In genomic region chr1:195038386-195038785, GRCm38 (mm10) we compare ENCODE assay signal across 24 mouse cellular contexts. TPM values are rescaled to one million over a fixed set of nuclear protein-coding genes. Genes with fewer than 3 reads are reported as not detected.
A peak's percentile ranks its signal among the peaks of the same experiment; 100 is the strongest.
DNase-seq lines count a peak whose midpoint lies in the region; ATAC-seq and TF ChIP-seq lines count a peak whose summit lies in the region.
"Had no signal": no experiment of that assay in that cellular context is flagged by ENCODE, and none has a peak within 500 bp of the region (broad histone marks: within the 10 kb centered on the region; RNA-seq: fewer than 3 reads in every experiment).

No protein-coding gene starts in this region.

- no peaks in the 10 kb centered on the region for H3K9me3 ChIP-seq in forebrain, postnatal 0 days (ENCODE audit: low read length)
- no peaks in the 10 kb centered on the region for H3K9me3 ChIP-seq in forebrain, embryonic 12.5 days
- H3K9me3 ChIP-seq: hindbrain, embryonic 10.5 days; hindbrain, embryonic 15.5 days; limb, embryonic 13.5 days; liver, embryonic 13.5 days had no signal

- no peak for DNase-seq in forebrain, postnatal 0 days
- DNase-seq in layer of hippocampus, adult 2 months (ENCODE audit: low spot score in 2 of 2) = peak in 1 of 2 experiments; percentile 52
- DNase-seq in layer of hippocampus, adult 11-12 months (ENCODE audit: low spot score) = no peak
- DNase-seq in right cerebral cortex, adult 18-20 months = peak; percentile 62
- no peak for DNase-seq in right cerebral cortex, postnatal 25 days
- DNase-seq in spleen, adult 12 weeks (ENCODE audit: low spot score) = no peak
- DNase-seq: adrenal gland, adult 2 months; adrenal gland, postnatal 36 days; cerebellum, adult 2 months; cerebellum, postnatal 14 days; heart, postnatal 14 days; layer of hippocampus, postnatal 36 days; liver, embryonic 13.5 days; lung, adult 18-20 months; midbrain, embryonic 14.5 days had no signal

- no peaks in the 10 kb centered on the region for H3K27me3 ChIP-seq in forebrain, postnatal 0 days (ENCODE audit: insufficient read depth, low read length)
- no peaks in the 10 kb centered on the region for H3K27me3 ChIP-seq in forebrain, embryonic 12.5 days
- H3K27me3 ChIP-seq: CH12.LX; hindbrain, embryonic 15.5 days; limb, embryonic 13.5 days; liver, embryonic 13.5 days had no signal

- 57% methylated on average over 1 of the region's 1 CpGs for WGBS in forebrain, postnatal 0 days
- WGBS in forebrain, embryonic 12.5 days = 74% methylated on average over 1 of the region's 1 CpGs

- H3K36me3 ChIP-seq in forebrain, postnatal 0 days (ENCODE audit: insufficient read depth) = peaks cover 21% of the 10 kb centered on the region
- H3K36me3 ChIP-seq in forebrain, embryonic 12.5 days (replicated peaks) = no peaks in the 10 kb centered on the region
- H3K36me3 ChIP-seq: hindbrain, embryonic 10.5 days; hindbrain, embryonic 15.5 days; limb, embryonic 13.5 days; liver, embryonic 13.5 days had no signal

- 0 out of 2 replicates have a peak, but pooled peaks have one; percentile 21 for ATAC-seq in forebrain, postnatal 0 days
- ATAC-seq in forebrain, embryonic 12.5 days (ENCODE audit: low FRiP score) = no peak
- ATAC-seq: activated CD4-positive, CD25-positive, alpha-beta regulatory T cell, adult 4 months; inflammation-experienced regulatory T-cells, adult 6 months; lung, postnatal 0 days had no signal

- no peak overlapping the region for H3K9ac ChIP-seq in forebrain, postnatal 0 days
- H3K9ac ChIP-seq in forebrain, embryonic 12.5 days = no peak overlapping the region
- H3K9ac ChIP-seq: hindbrain, embryonic 15.5 days; limb, embryonic 13.5 days; liver, embryonic 13.5 days had no signal

- H3K27ac ChIP-seq in forebrain, postnatal 0 days (ENCODE audit: low read depth, low read length) = no peak overlapping the region
- no peak overlapping the region for H3K27ac ChIP-seq in forebrain, embryonic 12.5 days
- peak overlapping the region; percentile 43; the same call in 1 of the 2 replicates for H3K27ac ChIP-seq in layer of hippocampus, adult 2 months
- H3K27ac ChIP-seq: hindbrain, embryonic 10.5 days; hindbrain, embryonic 15.5 days; limb, embryonic 13.5 days; liver, embryonic 13.5 days had no signal

- H3K4me1 ChIP-seq in forebrain, postnatal 0 days (ENCODE audit: insufficient read depth) = no peaks in the 10 kb centered on the region
- H3K4me1 ChIP-seq in forebrain, embryonic 12.5 days = no peaks in the 10 kb centered on the region
- H3K4me1 ChIP-seq: hindbrain, embryonic 10.5 days; hindbrain, embryonic 15.5 days; limb, embryonic 13.5 days had no signal

- TF ChIP-seq CTCF in forebrain, postnatal 0 days (IDR thresholded peaks at IDR 0.05; ENCODE audit: low read depth) = no peak
- TF ChIP-seq CTCF in layer of hippocampus, adult 2 months (conservative IDR thresholded peaks at IDR 0.05) = no peak

- H3K4me3 ChIP-seq in forebrain, postnatal 0 days (ENCODE audit: low read depth, low read length) = no peak overlapping the region
- H3K4me3 ChIP-seq in forebrain, embryonic 12.5 days (replicated peaks) = no peak overlapping the region
- no peak overlapping the region for H3K4me3 ChIP-seq in layer of hippocampus, adult 2 months
- H3K4me3 ChIP-seq: erythroblast, embryonic 14.5 days; hindbrain, embryonic 10.5 days; hindbrain, embryonic 15.5 days; limb, embryonic 13.5 days; liver, embryonic 13.5 days had no signal

- H3K4me2 ChIP-seq in forebrain, postnatal 0 days (ENCODE audit: low read depth) = no peak overlapping the region
- H3K4me2 ChIP-seq in forebrain, embryonic 12.5 days = no peak overlapping the region
- H3K4me2 ChIP-seq: hindbrain, embryonic 15.5 days; limb, embryonic 13.5 days; liver, embryonic 13.5 days had no signal

RNA-seq across cellular contexts. Expression of gene Cd46, which starts 53.7 kb away (rescaled TPM):
- total RNA-seq in forebrain, postnatal 0 days (2014; rRNA removed) = 5.3 and 5.5 TPM in 2 replicates
- 0.64 and 0.90 TPM in 2 replicates for polyA plus RNA-seq in forebrain, postnatal 0 days (2015; fragmentation: Nextera tagmentation; extraction: Ambion mirVana)
- 0.96 and 1.4 TPM in 2 replicates for polyA plus RNA-seq in forebrain, embryonic 12.5 days (2016; fragmentation: Nextera tagmentation; extraction: Ambion mirVana)
- total RNA-seq in layer of hippocampus, adult 2 months (2021) = 1 to 10 TPM; 4.4 to 5.1 TPM
